Mouse (Mus musculus) MEL (cell line): ENCODE results near the gene C77080. TPM values are rescaled to one million over a fixed set of nuclear protein-coding genes. Genes with fewer than 3 reads are reported as not detected.
A peak's percentile ranks its signal among the peaks of the same experiment; 100 is the strongest.

Experiments used
- DNase-seq: peaks from one replicate; pipeline ENCODE4 v3.0.0; 2011; ENCODE audit warnings: low read depth, low spot score
- H3K27ac ChIP-seq: 2 replicates; pipeline ENCODE4 v1.5.1; 2012; ENCODE audit warnings: low read depth, mild to moderate bottlenecking, control low read depth, low read length, moderate library complexity; ENCODE audit not compliant: control insufficient read depth
- H3K27me3 ChIP-seq, 2 experiments: fragments of 150-350 bp in 1 of 2; sonication (generic) in 1 of 2; 2 replicates each; pipeline ENCODE4 v1.6.1; 2012; ENCODE audit warnings: low read length in 2 of 2, mild to moderate bottlenecking in 2 of 2, improper control_type of control experiment in 1 of 2, moderate library complexity in 1 of 2; ENCODE audit not compliant: insufficient read depth in 2 of 2, control insufficient read depth in 1 of 2
- H3K36me3 ChIP-seq, 2 experiments: 2 replicates each; pipeline ENCODE4 v1.6.1; 2012 to 2014; ENCODE audit warnings: low read length in 2 of 2, improper control_type of control experiment in 1 of 2, inconsistent platforms in 1 of 2, mild to moderate bottlenecking in 1 of 2; ENCODE audit not compliant: insufficient read depth in 2 of 2, control insufficient read depth in 1 of 2
- H3K4me1 ChIP-seq, 2 experiments: fragments of 150-350 bp in 1 of 2; sonication (generic) in 1 of 2; 2 replicates each; pipeline ENCODE4 v1.6.1; 2012; ENCODE audit warnings: low read length in 2 of 2, improper control_type of control experiment in 1 of 2, mild to moderate bottlenecking in 1 of 2; ENCODE audit not compliant: insufficient read depth in 2 of 2, control insufficient read depth in 1 of 2
- H3K4me3 ChIP-seq, 2 experiments: fragments of 150-350 bp in 1 of 2; sonication (generic) in 1 of 2; 2 replicates each; pipeline ENCODE4 v1.5.1; 2012; ENCODE audit warnings: low read depth in 2 of 2, low read length in 2 of 2, mild to moderate bottlenecking in 2 of 2, moderate library complexity in 2 of 2, control low read depth in 1 of 2, improper control_type of control experiment in 1 of 2; ENCODE audit not compliant: control insufficient read depth in 1 of 2, insufficient read depth in 1 of 2
- H3K79me2 ChIP-seq: 2 replicates; pipeline ENCODE4 v1.6.1; 2012; ENCODE audit warnings: mild to moderate bottlenecking, low read length, moderate library complexity; ENCODE audit not compliant: control insufficient read depth, poor library complexity, insufficient read depth
- H3K9ac ChIP-seq: 2 replicates; pipeline ENCODE4 v1.6.1; 2012; ENCODE audit warnings: low read depth, mild to moderate bottlenecking, control low read depth, low read length, moderate library complexity; ENCODE audit not compliant: control insufficient read depth, poor library complexity, severe bottlenecking
- H3K9me3 ChIP-seq: fragments of 150-350 bp; sonication (generic); replicated peaks from 2 replicates; pipeline ENCODE4 v1.6.1; 2012; ENCODE audit warnings: mild to moderate bottlenecking, low read length, improper control_type of control experiment, moderate library complexity; ENCODE audit not compliant: insufficient read depth
- BHLHE40 ChIP-seq: IDR thresholded peaks from 2 replicates; pipeline ENCODE4 v1.6.1; 2012; ENCODE audit warnings: low read depth, mild to moderate bottlenecking, inconsistent platforms, low read length, improper control_type of control experiment, borderline replicate concordance
- E2F4 ChIP-seq: IDR thresholded peaks from 2 replicates; pipeline ENCODE4 v1.6.1; 2011; ENCODE audit warnings: low read depth, low read length, improper control_type of control experiment, borderline replicate concordance
- ELF1 ChIP-seq: IDR thresholded peaks from 2 replicates; pipeline ENCODE4 v1.6.1; 2014; ENCODE audit warnings: low read depth, mild to moderate bottlenecking, inconsistent platforms, low read length, improper control_type of control experiment, moderate library complexity
- EP300 ChIP-seq, 2 experiments: IDR thresholded peaks; 2 replicates each; pipeline ENCODE4 v1.6.1; 2011; ENCODE audit warnings: improper control_type of control experiment in 2 of 2, low read length in 2 of 2, low read depth in 1 of 2, mild to moderate bottlenecking in 1 of 2
- ETS1 ChIP-seq: IDR thresholded peaks from 2 replicates; pipeline ENCODE4 v1.6.1; 2012; ENCODE audit warnings: low read depth, mild to moderate bottlenecking, inconsistent platforms, low read length, improper control_type of control experiment, moderate library complexity
- GABPA ChIP-seq: IDR thresholded peaks from 2 replicates; pipeline ENCODE4 v1.6.1; 2012; ENCODE audit warnings: low read depth, mild to moderate bottlenecking, inconsistent platforms, low read length, improper control_type of control experiment, moderate library complexity
- GATA1 ChIP-seq: IDR thresholded peaks from 2 replicates; pipeline ENCODE4 v1.6.1; 2011; ENCODE audit warnings: low read depth, low read length, improper control_type of control experiment
- JUND ChIP-seq: IDR thresholded peaks from 2 replicates; pipeline ENCODE4 v1.6.1; 2011; ENCODE audit warnings: low read depth, mild to moderate bottlenecking, improper control_type of control experiment, low read length
- KAT2A ChIP-seq: conservative IDR thresholded peaks from 2 replicates; pipeline ENCODE4 v1.6.1; 2012; ENCODE audit warnings: low read depth, low read length, improper control_type of control experiment, inconsistent platforms
- MAZ ChIP-seq: IDR thresholded peaks from 2 replicates; pipeline ENCODE4 v1.6.1; 2012; ENCODE audit warnings: low read depth, mild to moderate bottlenecking, inconsistent platforms, low read length, improper control_type of control experiment
- MXI1 ChIP-seq: IDR thresholded peaks from 2 replicates; pipeline ENCODE4 v1.6.1; 2011; ENCODE audit warnings: mild to moderate bottlenecking, low read depth, low read length, improper control_type of control experiment
- NRF1 ChIP-seq: IDR thresholded peaks from 2 replicates; pipeline ENCODE4 v1.6.1; 2014; ENCODE audit warnings: low read depth, mild to moderate bottlenecking, inconsistent platforms, low read length, improper control_type of control experiment, moderate library complexity; ENCODE audit not compliant: poor library complexity, insufficient read depth, severe bottlenecking
- RAD21 ChIP-seq: IDR thresholded peaks from 2 replicates; pipeline ENCODE4 v1.6.1; 2011; ENCODE audit warnings: mild to moderate bottlenecking, low read depth, low read length, improper control_type of control experiment
- RCOR1 ChIP-seq: IDR thresholded peaks from 2 replicates; pipeline ENCODE4 v1.6.1; 2012; ENCODE audit warnings: low read depth, mild to moderate bottlenecking, inconsistent platforms, low read length, improper control_type of control experiment
- SIN3A ChIP-seq: IDR thresholded peaks from 2 replicates; pipeline ENCODE4 v1.6.1; 2012; ENCODE audit warnings: low read length, improper control_type of control experiment, inconsistent platforms
- SMC3 ChIP-seq: IDR thresholded peaks from 2 replicates; pipeline ENCODE4 v1.6.1; 2011; ENCODE audit warnings: low read depth, low read length, improper control_type of control experiment
- UBTF ChIP-seq: IDR thresholded peaks from 2 replicates; pipeline ENCODE4 v1.6.1; 2012; ENCODE audit warnings: low read depth, mild to moderate bottlenecking, inconsistent platforms, low read length, improper control_type of control experiment, moderate library complexity, borderline replicate concordance; ENCODE audit not compliant: insufficient read depth
- USF2 ChIP-seq, 2 experiments: IDR thresholded peaks; 2 replicates each; pipeline ENCODE4 v1.6.1; 2011 to 2012; ENCODE audit warnings: improper control_type of control experiment in 2 of 2, low read length in 2 of 2, borderline replicate concordance in 1 of 2, inconsistent platforms in 1 of 2, low read depth in 1 of 2, mild to moderate bottlenecking in 1 of 2; ENCODE audit not compliant: insufficient read depth in 1 of 2
- ZC3H11A ChIP-seq: IDR thresholded peaks from 2 replicates; pipeline ENCODE4 v1.6.1; 2012; ENCODE audit warnings: low read depth, mild to moderate bottlenecking, inconsistent platforms, low read length, improper control_type of control experiment
- ZKSCAN1 ChIP-seq: IDR thresholded peaks from 2 replicates; pipeline ENCODE4 v1.6.1; 2012; ENCODE audit warnings: low read depth, mild to moderate bottlenecking, inconsistent platforms, low read length, improper control_type of control experiment, moderate library complexity
- ZMIZ1 ChIP-seq: IDR thresholded peaks from 2 replicates; pipeline ENCODE4 v1.6.1; 2012; ENCODE audit warnings: low read depth, mild to moderate bottlenecking, inconsistent platforms, low read length, improper control_type of control experiment, moderate library complexity
- ZNF384 ChIP-seq: IDR thresholded peaks from 2 replicates; pipeline ENCODE4 v1.6.1; 2012; ENCODE audit warnings: low read depth, mild to moderate bottlenecking, inconsistent platforms, low read length, improper control_type of control experiment
- polyA plus RNA-seq, 2 experiments: library from polyadenylated mRNA; stranded (reverse) in 1 of 2; unstranded in 1 of 2; fragments of >175 nt in 1 of 2; fragments of >200 nt in 1 of 2; gene quantifications; 2 replicates each; pipeline versions ENCODE4 v1.2.1 to v1.2.4; 2012; ENCODE audit warnings: low replicate concordance in 2 of 2, low read depth in 1 of 2; ENCODE audit not compliant: insufficient read length in 2 of 2, insufficient read depth in 1 of 2, missing spikeins in 1 of 2
- total RNA-seq: library from RNA; depleted of rRNA; stranded (reverse); fragments of 300-350 nt; gene quantifications from 2 replicates; pipeline ENCODE4 v1.2.3, GENCODE M21; 2012

Gene C77080
- total and polyA plus RNA-seq, 3 experiments: 0.92 to 6.9 TPM; not detected in 1

GRCm38 (mm10) chr4:129293702-129294101 is 32.5 kb upstream of the C77080 start:
- Histone ChIP-seq H3K79me2 (no peaks in the 10 kb centered on the region), H3K4me3 (no peak overlapping the region), H3K36me3 (peaks cover 0 to 10% of the 10 kb centered on the region in 2 experiments; a peak in 2 of 4 replicates), H3K9ac (no peak overlapping the region), H3K27me3 (no peaks in the 10 kb centered on the region), H3K9me3 (no peaks in the 10 kb centered on the region), H3K4me1 (peaks cover 5 to 17% of the 10 kb centered on the region in 2 experiments; a peak in 3 of 4 replicates), H3K27ac (no peak overlapping the region)
- DNase-seq: no peak
- no peak for TF ChIP-seq RAD21
- TF ChIP-seq ETS1: no peak
- TF ChIP-seq KAT2A: no peak
- no peak for TF ChIP-seq MAZ
- no peak for TF ChIP-seq ZKSCAN1
- no peak for TF ChIP-seq SMC3
- TF ChIP-seq BHLHE40: no peak
- no peak for TF ChIP-seq SIN3A
- no peak for TF ChIP-seq USF2 (IDR thresholded peaks at IDR 0.05; ENCODE audit: borderline replicate concordance in 1 of 2, insufficient read depth in 1 of 2, low read depth in 1 of 2, low read length in 2 of 2)
- TF ChIP-seq MXI1: no peak
- no peak for TF ChIP-seq EP300 (IDR thresholded peaks at IDR 0.05; ENCODE audit: low read depth in 1 of 2, low read length in 2 of 2)
- no peak for TF ChIP-seq ZMIZ1
- no peak for TF ChIP-seq ZC3H11A
- no peak for TF ChIP-seq ELF1

- Histone ChIP-seq H3K27ac (no peak overlapping the region), H3K36me3 (peaks cover 0 to 10% of the 10 kb centered on the region in 2 experiments; a peak in 2 of 4 replicates), H3K27me3 (no peaks in the 10 kb centered on the region), H3K9ac (no peak overlapping the region), H3K9me3 (no peaks in the 10 kb centered on the region), H3K79me2 (no peaks in the 10 kb centered on the region), H3K4me3 (no peak overlapping the region), H3K4me1 (peaks cover 5 to 13% of the 10 kb centered on the region in 2 experiments; a peak in 3 of 4 replicates)
- TF ChIP-seq ZNF384 (no peak), JUND (no peak), MAZ (no peak), NRF1 (no peak), GABPA (no peak), UBTF (no peak), E2F4 (no peak), EP300 (IDR thresholded peaks at IDR 0.05; ENCODE audit: low read depth in 1 of 2, low read length in 2 of 2) (no peak), ZC3H11A (no peak), GATA1 (no peak), RCOR1 (no peak)
- DNase-seq: peak; percentile 67
Observed at GRCm38 (mm10) chr4:129292831-129293230, 31.6 kb upstream of the C77080 start.
